Mouse (Mus musculus): ENCODE measurements around the gene Gnmt. TPM values are rescaled to one million over a fixed set of nuclear protein-coding genes. Genes with fewer than 3 reads are reported as not detected.
A peak's percentile ranks its signal among the peaks of the same experiment; 100 is the strongest.

Gene Gnmt
- total RNA-seq, 2 experiments from 2014 or later = 0.32 to 0.93 TPM

- DNase-seq = no peak
- intact Hi-C loops (cut with DNase I) = no loop called here
Measured at GRCm38 (mm10) chr17:46745506-46745905, 16.5 kb upstream of the Gnmt start.

- intact Hi-C loops (cut with DNase I) = no loop called here
- DNase-seq = no peak
Measured at GRCm38 (mm10) chr17:46742986-46743385, 14.0 kb upstream of the Gnmt start.

DNA sequence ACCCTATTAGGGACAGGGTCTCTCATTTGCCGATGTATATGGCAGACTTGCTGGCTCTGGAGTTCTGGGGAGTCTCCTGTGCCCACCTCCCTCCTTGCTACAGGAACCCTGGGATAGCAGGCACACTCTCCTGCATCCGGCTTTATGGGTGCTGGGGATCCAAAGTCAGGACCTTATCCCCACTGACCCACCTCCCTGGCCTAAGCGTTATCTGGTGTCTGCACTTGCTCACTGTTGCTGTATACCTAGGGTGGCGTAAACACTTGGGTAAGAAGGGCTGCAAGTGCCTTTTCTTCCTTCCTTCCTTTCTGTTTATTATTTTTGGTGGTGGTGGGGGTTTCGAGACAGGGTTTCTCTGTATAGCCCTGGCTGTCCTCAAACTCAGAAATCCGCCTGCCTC, 12.3 kb upstream of the Gnmt start:
- no peak for DNase-seq
- intact Hi-C loops (cut with DNase I) = no loop called here

DNA sequence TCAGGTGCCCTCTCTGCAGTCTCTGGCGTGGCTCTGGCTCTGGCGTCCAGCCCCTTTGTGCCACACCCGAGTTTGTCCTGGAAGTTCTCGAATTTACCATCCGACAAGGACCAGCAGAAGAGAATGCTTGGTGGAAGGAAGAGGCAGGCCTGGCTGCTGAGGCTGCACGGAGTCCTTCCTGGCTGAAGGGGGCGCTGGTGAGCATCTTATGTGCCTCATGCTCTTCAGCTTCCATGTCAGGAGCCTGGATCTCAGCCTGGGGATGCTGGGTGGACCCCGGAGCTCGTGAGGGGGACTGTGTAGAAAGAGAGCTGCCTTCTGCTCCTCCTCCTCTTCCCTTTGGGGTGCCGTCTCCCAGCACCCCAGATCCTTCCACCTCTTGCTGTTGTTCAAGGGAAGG, 7.2 kb upstream of the Gnmt start:
- intact Hi-C loops (cut with DNase I) = no loop called here
- DNase-seq = peak; percentile 15 to 35

DNA sequence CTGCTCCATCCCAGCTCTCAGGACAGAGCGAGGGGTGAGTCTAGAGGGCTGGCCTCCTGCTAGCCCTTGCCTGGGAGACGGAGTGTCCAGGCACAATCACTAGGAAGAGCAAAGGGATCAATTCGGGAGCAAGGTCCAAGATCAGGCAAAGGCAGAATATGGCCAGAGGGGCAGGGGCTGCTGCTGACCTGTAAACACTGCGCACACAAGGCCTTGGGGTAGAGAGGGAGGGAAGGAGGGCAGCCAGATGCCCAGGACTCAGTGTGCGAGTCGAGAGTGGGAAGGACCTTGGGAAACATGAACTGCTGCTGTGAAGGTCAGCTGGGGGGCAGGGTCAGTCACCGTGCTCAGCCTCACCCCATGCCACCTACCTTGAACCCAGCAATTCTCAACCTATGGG, 6.3 kb upstream of the Gnmt start:
- intact Hi-C loops (cut with DNase I) = no loop called here
- DNase-seq = no peak

DNA sequence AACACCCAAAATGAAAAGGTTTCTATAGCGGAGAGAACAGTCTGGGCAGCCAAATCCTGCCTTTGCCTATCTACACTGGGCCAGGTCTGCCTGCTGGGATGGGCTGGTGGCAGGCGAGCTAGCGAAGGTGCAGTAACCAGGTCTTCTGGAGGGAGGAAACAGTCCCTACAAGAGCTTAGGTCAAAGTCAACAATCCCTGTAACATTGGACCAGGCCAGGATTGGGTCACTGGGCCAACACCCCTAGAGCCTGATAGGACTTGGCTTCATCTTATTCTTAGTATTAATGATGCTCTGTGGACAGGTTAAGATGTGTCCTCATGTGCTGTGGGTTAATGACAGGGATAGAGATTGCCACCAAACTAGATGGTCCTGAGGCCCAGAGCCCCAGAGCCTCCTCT, 5.1 kb upstream of the Gnmt start:
- no peak for DNase-seq
- intact Hi-C loops (cut with DNase I) = no loop called here

DNA sequence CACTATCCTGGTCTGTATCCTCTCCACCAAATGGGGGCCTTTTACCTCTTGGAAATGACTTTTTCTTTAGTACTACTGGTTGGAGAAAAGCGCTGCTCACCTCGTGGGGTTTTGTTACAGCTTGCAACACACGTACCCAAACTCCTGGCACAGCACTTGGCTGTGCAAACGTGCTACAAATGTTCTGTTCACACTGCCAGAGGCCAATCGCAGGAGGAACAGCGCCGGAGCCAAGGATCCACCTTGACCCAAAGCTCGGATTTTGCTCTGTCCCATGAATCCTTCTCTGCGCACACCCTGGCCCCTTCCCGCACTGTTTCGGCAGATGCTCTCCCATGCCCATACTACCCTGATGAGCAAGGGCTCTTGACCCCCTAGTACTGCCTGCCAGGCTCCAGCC, 472 bp downstream of the Gnmt start:
- no peak for DNase-seq
- intact Hi-C loops (cut with DNase I) = loop anchor here (5.0 kb wide), 1 partner anchor 206 kb away; no protein-coding TSS in a partner anchor

DNA sequence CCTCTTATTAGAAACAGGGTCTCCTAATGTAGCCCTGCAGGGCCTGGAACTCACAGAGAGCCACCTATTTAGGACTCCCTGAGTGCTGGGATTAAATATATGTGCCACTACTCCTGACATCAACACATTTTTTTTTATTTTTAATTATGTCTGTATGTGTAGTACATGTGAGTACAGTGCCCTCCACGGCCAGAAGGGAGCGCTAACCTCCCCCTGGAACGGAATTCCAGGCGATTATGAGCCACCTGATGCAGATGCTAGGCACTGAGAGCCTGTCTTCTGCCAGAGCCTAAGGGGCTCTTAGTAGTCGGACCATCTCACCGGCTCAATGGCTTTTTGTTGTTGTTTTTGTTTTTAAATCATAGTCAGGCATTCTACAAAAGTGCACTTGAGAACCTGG, 947 bp downstream of the Gnmt start:
- DNase-seq = no peak
- intact Hi-C loops (cut with DNase I) = loop anchor here (5.0 kb wide), 1 partner anchor 206 kb away; no protein-coding TSS in a partner anchor

DNA sequence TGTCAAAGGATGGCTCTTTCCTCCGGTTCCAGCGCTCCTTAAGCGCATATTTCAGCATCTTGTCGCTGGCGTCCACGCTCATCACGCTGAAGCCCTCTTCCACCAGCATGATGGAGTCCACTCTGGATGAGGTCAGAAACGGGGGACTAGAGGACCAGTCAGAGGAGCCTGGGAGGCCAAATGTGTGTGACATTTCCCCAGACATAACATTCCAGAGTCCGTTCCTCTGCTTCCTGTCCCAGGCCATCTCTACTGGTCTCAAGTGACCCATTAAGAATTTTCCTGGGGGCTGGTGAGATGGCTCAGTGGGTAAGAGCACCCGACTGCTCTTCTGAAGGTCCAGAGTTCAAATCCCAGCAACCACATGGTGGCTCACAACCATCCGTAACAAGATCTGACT, 1.7 kb downstream of the Gnmt start:
- DNase-seq = no peak
- intact Hi-C loops (cut with DNase I) = loop anchor here (5.0 kb wide), 1 partner anchor 205 kb away; no protein-coding TSS in a partner anchor

- no peak for DNase-seq
- intact Hi-C loops (cut with DNase I) = loop anchor here (5.0 kb wide), 1 partner anchor 204 kb away; no protein-coding TSS in a partner anchor
Measured at GRCm38 (mm10) chr17:46725731-46726645, 3.0 kb downstream of the Gnmt start.

DNA sequence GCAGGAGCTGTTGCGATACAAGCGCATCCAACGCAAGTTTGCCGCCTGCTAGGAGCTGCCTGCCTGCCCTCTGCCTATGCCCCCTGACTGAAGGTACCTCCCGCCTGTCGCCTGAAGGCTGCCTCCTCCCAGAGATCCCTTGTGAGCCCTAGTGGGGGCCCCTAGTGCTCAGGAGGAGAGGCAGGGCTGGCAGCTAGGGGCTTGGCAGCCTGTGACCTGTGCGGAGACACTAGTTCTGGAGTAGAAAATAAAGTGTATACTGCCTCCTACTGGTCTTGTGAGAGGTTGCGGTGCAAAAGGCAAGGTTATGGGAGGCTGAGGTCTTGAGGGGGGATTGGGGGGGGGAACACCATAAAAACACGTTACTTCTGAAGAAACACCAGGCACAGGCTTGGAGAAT, 3.7 kb downstream of the Gnmt start:
- peak; percentile 46 to 58 for DNase-seq
- intact Hi-C loops (cut with DNase I) = loop anchor here (5.0 kb wide), 1 partner anchor 203 kb away; no protein-coding TSS in a partner anchor

GRCm38 (mm10) chr17:46724477-46725084, 4.4 kb downstream of the Gnmt start:
- no peak for DNase-seq

GRCm38 (mm10) chr17:46721077-46721476, 7.9 kb downstream of the Gnmt start:
- DNase-seq = no peak
- intact Hi-C loops (cut with DNase I) = no loop called here

More at GRCm38 (mm10) chr17:46724477-46725084, 4.4 kb downstream of the Gnmt start:
- intact Hi-C loops (cut with DNase I) = loop anchor here (5.0 kb wide), 1 partner anchor 202 kb away; no protein-coding TSS in a partner anchor

GRCm38 (mm10) chr17:46714756-46715481, 14.0 kb downstream of the Gnmt start:
- intact Hi-C loops (cut with DNase I) = loop anchor here (2.0 to 5.0 kb wide), 2 partner anchors 40 to 188 kb away; partner anchors contain the start of gene Rrp36
- peak in 1 of 2 experiments; percentile 49 for DNase-seq

DNA sequence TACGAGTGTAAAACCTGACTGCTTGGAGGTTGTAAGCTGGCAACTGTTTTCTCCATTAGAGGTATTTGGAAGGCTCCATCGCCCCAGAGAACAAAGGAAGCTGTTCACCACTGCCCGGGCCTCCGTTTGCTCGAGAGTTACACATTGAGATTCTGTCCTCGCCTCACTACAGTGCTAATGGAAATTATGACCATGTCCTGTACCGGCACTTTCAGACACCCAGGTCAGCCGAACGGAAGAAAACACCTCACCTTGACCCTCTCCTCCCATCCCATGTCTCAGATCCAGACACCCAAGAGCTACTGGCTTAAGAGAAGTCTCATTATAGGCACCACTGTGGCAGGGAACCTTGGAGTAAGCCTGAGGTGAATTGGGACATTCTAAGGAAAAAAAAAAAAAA, 15.1 kb downstream of the Gnmt start:
- no peak for DNase-seq
- intact Hi-C loops (cut with DNase I) = loop anchor here (2.0 kb wide), 1 partner anchor 39 kb away; the partner anchor contains the start of gene Rrp36

DNA sequence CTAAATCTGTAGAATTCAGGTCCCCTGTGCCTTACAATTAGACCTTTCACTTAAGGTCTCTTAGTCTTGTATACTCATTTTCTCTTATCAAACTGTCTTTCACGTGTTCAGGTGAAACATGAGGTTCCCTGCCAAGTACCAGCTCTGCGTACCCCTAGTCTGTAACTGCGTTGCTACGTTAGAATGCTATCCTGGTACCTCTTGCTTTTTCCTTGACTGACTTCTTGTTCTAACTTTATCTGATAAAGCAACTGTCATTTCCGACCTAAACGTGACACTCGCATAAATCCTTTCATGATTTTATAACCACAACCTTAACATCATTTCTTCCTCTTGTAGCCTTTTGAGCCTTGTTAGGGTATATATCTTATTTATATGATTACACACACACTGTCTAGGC, 16.5 kb downstream of the Gnmt start:
- intact Hi-C loops (cut with DNase I) = no loop called here
- no peak for DNase-seq

DNA sequence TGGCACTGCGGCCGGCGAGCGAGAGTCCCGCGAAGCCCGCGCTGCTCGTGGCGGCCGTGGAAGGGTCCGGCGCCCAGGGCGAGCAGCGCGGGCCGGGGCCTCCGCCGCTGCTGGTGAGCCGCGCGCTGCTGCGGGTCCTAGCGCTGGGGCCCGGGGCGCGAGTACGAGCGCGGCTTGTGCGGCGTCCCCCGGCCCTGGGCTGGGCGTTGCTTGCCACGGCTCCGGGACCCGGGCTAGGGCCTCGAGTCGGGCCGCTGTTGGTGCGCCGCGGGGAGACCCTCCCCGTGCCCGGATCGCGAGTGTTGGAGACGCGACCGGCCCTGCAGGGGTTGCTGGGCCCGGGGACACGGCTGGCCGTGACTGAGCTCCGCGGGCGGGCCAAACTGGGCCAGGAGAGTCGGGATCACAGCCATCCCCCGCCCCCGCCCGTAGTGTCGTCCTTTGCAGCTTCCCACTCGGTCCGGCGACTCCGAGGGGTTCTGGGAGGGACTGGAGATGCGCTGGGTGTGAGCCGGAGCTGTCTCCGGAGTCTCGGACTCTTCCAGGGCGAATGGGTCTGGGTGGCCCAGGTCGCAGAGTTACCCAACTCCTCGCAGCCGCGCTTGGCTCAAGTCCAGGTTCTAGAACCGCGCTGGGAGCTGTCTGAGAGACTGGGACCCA, 17.2 kb downstream of the Gnmt start:
- DNase-seq = peak; percentile 62 to 69
- intact Hi-C loops (cut with DNase I) = no loop called here

GRCm38 (mm10) chr17:46710959-46711597, 17.9 kb downstream of the Gnmt start, which contains the start of gene Pex6:
Gene Pex6 (plus strand): TSS chr17:46711463.
- intact Hi-C loops (cut with DNase I) = no loop called here
- peak; percentile 96 to 97 for DNase-seq

DNA sequence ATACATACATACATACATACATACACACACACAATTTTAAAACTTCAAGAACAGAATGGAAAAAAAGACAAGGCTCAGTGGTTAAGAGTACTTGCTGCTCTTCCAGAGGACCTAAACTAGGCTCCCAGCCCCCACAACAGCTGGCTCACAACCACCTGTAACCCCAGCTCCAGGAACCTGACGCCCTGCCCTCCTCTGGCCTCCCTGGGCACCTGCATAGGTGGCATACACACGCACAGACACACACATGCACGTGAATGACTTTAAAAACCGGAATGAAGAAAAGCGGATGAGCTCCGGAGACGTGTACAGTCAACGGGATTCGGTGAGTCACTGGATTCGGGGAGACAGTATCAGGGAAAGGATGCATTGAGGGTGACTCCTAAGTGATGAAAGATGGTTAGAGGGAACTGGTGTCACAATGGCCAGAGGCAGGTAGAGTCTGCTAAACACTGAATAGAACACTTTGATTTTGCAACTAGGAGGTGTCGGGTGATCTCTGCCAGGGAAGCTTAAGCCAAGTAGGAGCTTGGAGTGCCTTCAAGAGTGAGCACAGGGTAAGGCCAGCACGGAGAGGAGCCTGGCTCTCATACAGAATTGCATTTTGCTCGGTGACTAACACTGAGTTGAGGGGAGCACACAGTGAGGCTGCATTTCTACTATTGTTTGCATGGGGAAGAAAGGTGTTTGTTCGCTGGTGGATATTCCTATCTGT, 22.4 kb downstream of the Gnmt start:
- intact Hi-C loops (cut with DNase I) = loop anchor here (10.0 kb wide), 1 partner anchor 152 kb away; the partner anchor contains the start of gene Srf
- DNase-seq = no peak

All from heart, postnatal 10 days (tissue).